Mouse (Mus musculus): ENCODE results near the gene Lmbrd2. TPM values are rescaled to one million over a fixed set of nuclear protein-coding genes. Genes with fewer than 3 reads are reported as not detected.
"Not testable (repeated sequence)": the region's sequence is repeated elsewhere in the genome, so short reads cannot be mapped to it uniquely, and the experiment has no call there.

The Lmbrd2 gene
- total RNA-seq, 2 experiments from 2014 or later: 14.6 to 17.6 TPM

- intact Hi-C loops (cut with DNase I): no loop called here
- DNase-seq: peak; percentile 20 to 21
Measured at GRCm38 (mm10) chr15:9132693-9133443, 7.5 kb upstream of the Lmbrd2 start.

DNA sequence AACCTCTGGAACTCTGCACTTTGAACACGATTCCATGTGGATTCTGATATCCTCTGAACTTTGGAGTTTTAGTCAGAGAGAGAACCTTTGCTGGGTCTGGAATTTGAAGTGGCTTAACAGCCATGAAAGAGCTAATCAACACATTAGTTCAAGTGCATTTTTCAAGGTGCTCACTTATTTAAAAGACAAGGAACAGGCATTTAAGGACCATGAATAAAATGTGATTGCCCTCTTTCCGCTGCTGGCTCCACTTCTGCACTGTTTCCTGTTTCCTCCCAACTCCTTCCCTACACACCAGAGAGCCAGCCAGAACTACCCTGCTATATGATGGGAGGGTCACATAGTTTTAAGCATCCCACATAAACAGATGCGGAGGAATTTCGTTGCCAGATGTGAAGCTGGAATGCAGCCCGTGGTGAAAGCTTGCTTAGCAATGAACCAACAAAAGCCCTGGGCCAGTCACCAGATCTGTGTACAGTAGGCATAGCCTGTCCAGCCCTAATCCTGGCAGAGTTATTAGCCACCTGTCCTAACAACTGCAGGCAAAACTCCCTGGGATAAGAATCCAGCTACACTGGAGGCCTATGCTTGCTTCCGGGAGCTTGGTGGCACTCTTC, 5.4 kb upstream of the Lmbrd2 start:
- intact Hi-C loops (cut with DNase I): no loop called here
- peak; percentile 41 to 59 for DNase-seq

- intact Hi-C loops (cut with DNase I): no loop called here
- peak in 1 of 2 experiments; percentile 7 for DNase-seq
Measured at GRCm38 (mm10) chr15:9139447-9139846, 903 bp upstream of the Lmbrd2 start.

- DNase-seq: no peak
- intact Hi-C loops (cut with DNase I): no loop called here
Measured at GRCm38 (mm10) chr15:9140684-9141171, 378 bp downstream of the Lmbrd2 start.

- intact Hi-C loops (cut with DNase I): no loop called here
- DNase-seq: no peak
Measured at GRCm38 (mm10) chr15:9155325-9155724, 15.0 kb downstream of the Lmbrd2 start, which contains the start of gene Skp2. Skp2 (minus strand) TSS chr15:9155425.

GRCm38 (mm10) chr15:9162557-9163070, 22.3 kb downstream of the Lmbrd2 start:
- no peak for DNase-seq
- intact Hi-C loops (cut with DNase I): no loop called here

- no peak for DNase-seq
- intact Hi-C loops (cut with DNase I): no loop called here
Measured at GRCm38 (mm10) chr15:9164125-9164524, 23.8 kb downstream of the Lmbrd2 start.

GRCm38 (mm10) chr15:9177038-9177437, 36.7 kb downstream of the Lmbrd2 start:
- intact Hi-C loops (cut with DNase I): no loop called here
- no peak for DNase-seq

DNA sequence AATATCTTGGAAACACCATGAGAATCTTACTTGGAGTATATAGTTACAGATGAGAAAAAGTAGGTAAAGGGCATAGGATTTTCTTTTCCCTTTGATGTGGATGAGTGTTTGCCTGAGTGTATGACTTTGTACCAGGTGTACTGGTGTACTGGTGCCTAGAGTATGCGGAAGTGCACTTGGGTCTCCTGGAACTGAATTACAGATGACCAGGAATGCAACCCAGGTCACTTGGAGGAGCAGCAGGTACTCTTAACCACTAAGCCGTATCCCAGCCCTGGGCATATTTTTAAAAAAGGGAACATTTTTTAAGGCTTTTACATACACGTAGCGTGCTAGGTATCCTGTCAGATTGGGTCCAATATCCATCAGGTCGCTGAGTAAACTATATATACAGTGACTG, 43.6 kb downstream of the Lmbrd2 start:
- no peak for DNase-seq
- intact Hi-C loops (cut with DNase I): no loop called here

- no peak for DNase-seq
- intact Hi-C loops (cut with DNase I): loop anchor here (5.0 kb wide), 1 partner anchor 67 kb away; no protein-coding TSS in a partner anchor
Measured at GRCm38 (mm10) chr15:9189796-9190195, 49.4 kb downstream of the Lmbrd2 start.

DNA sequence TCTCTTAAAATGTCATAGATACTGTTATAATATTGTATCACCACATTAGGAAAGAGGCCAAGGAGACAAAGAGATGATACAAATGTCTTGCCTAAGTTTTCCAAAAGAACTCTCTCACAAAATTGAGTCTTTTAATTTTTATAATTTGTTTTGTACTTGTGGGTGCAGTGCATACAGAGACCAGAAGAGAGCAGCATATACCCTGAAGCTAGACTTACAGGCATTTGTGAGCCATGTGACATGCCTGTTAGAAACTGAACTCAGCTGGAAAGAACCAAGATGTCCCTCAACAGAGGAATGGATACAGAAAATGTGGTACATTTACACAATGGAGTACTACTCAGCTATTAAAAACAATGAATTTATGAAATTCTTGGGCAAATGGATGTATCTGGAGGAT, 52.3 kb downstream of the Lmbrd2 start:
- intact Hi-C loops (cut with DNase I); DNase-seq: not testable (repeated sequence)

DNA sequence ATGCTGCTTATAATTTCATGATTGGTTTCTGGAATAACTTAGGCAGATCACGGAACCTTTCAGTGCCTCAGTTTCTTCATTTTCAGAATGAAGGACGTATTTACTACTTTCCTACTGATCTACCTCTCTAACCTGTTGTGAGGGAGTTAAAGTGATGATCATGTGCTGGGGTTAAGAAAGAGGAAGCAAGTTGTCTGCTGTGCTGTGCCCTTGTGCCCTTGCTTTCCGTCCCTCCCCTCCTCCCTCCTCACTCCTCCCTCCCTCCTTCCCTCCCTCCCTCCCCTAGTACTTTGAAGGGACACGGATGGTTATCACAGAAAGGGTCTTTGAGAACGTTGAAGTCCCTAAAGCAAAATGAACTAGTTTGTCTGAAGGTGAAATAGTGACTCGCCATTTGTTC, 58.1 kb downstream of the Lmbrd2 start:
- intact Hi-C loops (cut with DNase I): no loop called here
- no peak for DNase-seq

- DNase-seq: no peak
- intact Hi-C loops (cut with DNase I): no loop called here
Measured at GRCm38 (mm10) chr15:9211891-9212290, 71.5 kb downstream of the Lmbrd2 start.

DNA sequence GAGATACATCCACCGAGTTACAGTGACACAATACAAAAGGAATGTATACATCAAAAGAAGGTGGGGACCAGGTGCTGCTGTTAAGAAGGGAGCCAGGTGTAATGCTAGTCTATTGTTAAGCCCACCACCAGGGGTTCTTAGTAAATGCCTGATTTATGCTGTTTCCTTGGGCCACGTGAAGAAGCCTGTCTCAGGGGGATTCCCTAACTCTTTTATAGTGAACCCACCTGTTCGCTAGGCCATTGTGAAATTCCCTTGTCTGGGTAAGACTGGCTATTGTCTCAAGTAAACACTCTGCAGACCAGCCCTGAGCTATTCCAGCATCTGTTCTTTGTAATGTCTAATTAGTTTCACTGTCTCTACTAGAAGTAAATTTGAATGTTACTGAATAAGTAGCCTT, 72.7 kb downstream of the Lmbrd2 start:
- intact Hi-C loops (cut with DNase I); DNase-seq: not testable (repeated sequence)

- intact Hi-C loops (cut with DNase I); DNase-seq: not testable (repeated sequence)
Measured at GRCm38 (mm10) chr15:9213431-9213830, 73.1 kb downstream of the Lmbrd2 start.

DNA sequence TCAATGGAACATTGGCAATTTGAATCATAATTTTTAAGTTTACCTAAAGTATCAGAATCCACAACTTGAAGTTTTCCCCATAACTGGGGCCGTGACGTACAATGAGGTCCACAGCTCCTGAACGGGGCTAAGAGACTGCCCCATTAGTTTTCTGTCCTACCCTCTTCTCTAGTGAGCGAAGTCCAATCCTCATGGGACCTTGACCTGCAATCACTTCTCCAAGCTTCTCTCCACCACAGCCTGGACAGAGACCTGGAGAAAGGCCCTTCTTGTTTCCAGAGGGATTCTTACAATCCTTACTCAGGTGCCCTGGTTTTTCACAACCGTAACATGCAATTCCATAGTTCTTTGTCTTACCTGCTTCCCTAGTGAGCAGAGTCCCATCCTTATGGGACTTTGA, 76.1 kb downstream of the Lmbrd2 start:
- no peak for DNase-seq
- intact Hi-C loops (cut with DNase I): no loop called here

GRCm38 (mm10) chr15:9230917-9231316, 90.6 kb downstream of the Lmbrd2 start:
- DNase-seq; intact Hi-C loops (cut with DNase I): not testable (repeated sequence)

DNA sequence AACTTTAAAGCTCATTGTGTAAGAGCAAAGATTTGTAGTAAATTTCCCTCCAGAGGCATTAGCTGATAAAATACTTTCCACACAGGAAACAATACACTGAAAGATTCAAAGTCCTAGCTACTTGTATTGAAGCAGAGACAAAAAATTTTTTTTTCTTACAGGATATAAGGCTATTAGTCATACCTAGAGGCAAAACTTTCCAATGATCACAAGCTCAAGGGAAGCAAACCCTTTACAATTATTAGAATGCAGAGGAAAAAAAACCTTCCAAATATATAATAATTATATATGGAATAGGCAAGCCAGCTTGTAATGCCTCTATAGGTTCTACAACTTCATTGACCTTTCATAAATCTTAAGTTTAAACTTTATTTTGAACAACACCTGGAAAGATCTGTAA, 106.0 kb downstream of the Lmbrd2 start:
- DNase-seq: no peak
- intact Hi-C loops (cut with DNase I): no loop called here

Data from heart, postnatal 10 days (tissue).